Mouse (Mus musculus): ENCODE data around the gene Arhgap5. TPM values are rescaled to one million over a fixed set of nuclear protein-coding genes. Genes with fewer than 3 reads are reported as not detected.

The Arhgap5 gene
- total RNA-seq (2014; rRNA removed) = 74.0 and 87.7 TPM in 2 replicates
- polyA plus RNA-seq (2015; fragmentation: Nextera tagmentation; extraction: Ambion mirVana) = 28.6 and 34.6 TPM in 2 replicates

GRCm38 (mm10) chr12:52503456-52504320 lies at the start of gene Arhgap5:
Arhgap5 (plus strand) TSS chr12:52503972.
- Histone ChIP-seq H3K9me3 (ENCODE audit: low read length) (no peaks in the 10 kb centered on the region), H3K27ac (ENCODE audit: low read depth, low read length) (peak within 1 kb of the TSS; percentile 99), H3K4me3 (ENCODE audit: low read depth, low read length) (peak within 1 kb of the TSS; percentile 83), H3K4me2 (ENCODE audit: low read depth, low read length, poor library complexity, severe bottlenecking) (peak within 1 kb of the TSS; percentile 79), H3K27me3 (ENCODE audit: insufficient read depth, low read length) (no peaks in the 10 kb centered on the region), H3K4me1 (ENCODE audit: insufficient read depth, low read length) (peaks cover 3% of the 10 kb centered on the region; the same call in 1 of the 2 replicates), H3K36me3 (ENCODE audit: insufficient read depth, low read length) (no peaks in the 10 kb centered on the region), H3K9ac (replicated peaks; ENCODE audit: low read length, poor library complexity, severe bottlenecking) (peak within 1 kb of the TSS; percentile 99)
- DNase-seq (ENCODE audit: low spot score) = peak; percentile 97
- peak; percentile 97 for ATAC-seq (ENCODE audit: low FRiP score)
- WGBS = 0% methylated on average over 39 of the region's 119 CpGs
- no peak for TF ChIP-seq CTCF (IDR thresholded peaks at IDR 0.05)

GRCm38 (mm10) chr12:52464593-52464992 lies 39.2 kb upstream of the Arhgap5 start:
- H3K4me3 ChIP-seq (ENCODE audit: low read depth, low read length) = no peak overlapping the region
- H3K27ac ChIP-seq (ENCODE audit: low read depth, low read length) = no peak overlapping the region
- no peaks in the 10 kb centered on the region for H3K9me3 ChIP-seq (ENCODE audit: low read length)
- no peak overlapping the region for H3K9ac ChIP-seq (replicated peaks; ENCODE audit: low read length, poor library complexity, severe bottlenecking)
- TF ChIP-seq CTCF (IDR thresholded peaks at IDR 0.05) = no peak
- ATAC-seq (ENCODE audit: low FRiP score) (0 out of 2 replicates have a peak, but pooled peaks have one; percentile 41), DNase-seq (ENCODE audit: low spot score) (no peak)
- H3K36me3 ChIP-seq (ENCODE audit: insufficient read depth, low read length) = no peaks in the 10 kb centered on the region
- H3K27me3 ChIP-seq (ENCODE audit: insufficient read depth, low read length) = no peaks in the 10 kb centered on the region
- H3K4me2 ChIP-seq (ENCODE audit: low read depth, low read length, poor library complexity, severe bottlenecking) = no peak overlapping the region
- H3K4me1 ChIP-seq (ENCODE audit: insufficient read depth, low read length) = no peaks in the 10 kb centered on the region

- Histone ChIP-seq H3K4me2 (ENCODE audit: low read depth, low read length, poor library complexity, severe bottlenecking) (no peak overlapping the region), H3K27me3 (ENCODE audit: insufficient read depth, low read length) (no peaks in the 10 kb centered on the region), H3K9ac (replicated peaks; ENCODE audit: low read length, poor library complexity, severe bottlenecking) (no peak overlapping the region), H3K4me3 (ENCODE audit: low read depth, low read length) (no peak overlapping the region), H3K9me3 (ENCODE audit: low read length) (no peaks in the 10 kb centered on the region), H3K27ac (ENCODE audit: low read depth, low read length) (no peak overlapping the region), H3K4me1 (ENCODE audit: insufficient read depth, low read length) (no peaks in the 10 kb centered on the region), H3K36me3 (ENCODE audit: insufficient read depth, low read length) (no peaks in the 10 kb centered on the region)
- no peak for TF ChIP-seq CTCF (IDR thresholded peaks at IDR 0.05)
- DNase-seq (ENCODE audit: low spot score) (no peak), ATAC-seq (ENCODE audit: low FRiP score) (no peak)
- WGBS = 87% methylated on average over 4 of the region's 4 CpGs
Measured at GRCm38 (mm10) chr12:52471621-52472020, 32.2 kb upstream of the Arhgap5 start.

- ATAC-seq (ENCODE audit: low FRiP score) = no peak
- Histone ChIP-seq H3K9me3 (ENCODE audit: low read length) (no peaks in the 10 kb centered on the region), H3K4me1 (ENCODE audit: insufficient read depth, low read length) (no peaks in the 10 kb centered on the region), H3K27ac (ENCODE audit: low read depth, low read length) (peak overlapping the region; percentile 32; the same call in 1 of the 2 replicates), H3K9ac (replicated peaks; ENCODE audit: low read length, poor library complexity, severe bottlenecking) (no peak overlapping the region), H3K4me3 (ENCODE audit: low read depth, low read length) (no peak overlapping the region), H3K27me3 (ENCODE audit: insufficient read depth, low read length) (no peaks in the 10 kb centered on the region), H3K4me2 (ENCODE audit: low read depth, low read length, poor library complexity, severe bottlenecking) (peak overlapping the region; percentile 12; the same call in 1 of the 2 replicates), H3K36me3 (ENCODE audit: insufficient read depth, low read length) (no peaks in the 10 kb centered on the region)
- no peak for TF ChIP-seq CTCF (IDR thresholded peaks at IDR 0.05)
- WGBS = 38% methylated on average over 18 of the region's 18 CpGs
- DNase-seq (ENCODE audit: low spot score) = peak; percentile 40
Measured at GRCm38 (mm10) chr12:52473988-52474968, 29.5 kb upstream of the Arhgap5 start.

- no peaks in the 10 kb centered on the region for H3K36me3 ChIP-seq (ENCODE audit: insufficient read depth, low read length)
- H3K4me1 ChIP-seq (ENCODE audit: insufficient read depth, low read length) = no peaks in the 10 kb centered on the region
- H3K27me3 ChIP-seq (ENCODE audit: insufficient read depth, low read length) = no peaks in the 10 kb centered on the region
- DNase-seq (ENCODE audit: low spot score) (no peak), ATAC-seq (ENCODE audit: low FRiP score) (no peak)
- H3K9me3 ChIP-seq (ENCODE audit: low read length) = no peaks in the 10 kb centered on the region
- no peak for TF ChIP-seq CTCF (IDR thresholded peaks at IDR 0.05)
- H3K4me3 ChIP-seq (ENCODE audit: low read depth, low read length) = no peak overlapping the region
- H3K27ac ChIP-seq (ENCODE audit: low read depth, low read length) = no peak overlapping the region
- H3K9ac ChIP-seq (replicated peaks; ENCODE audit: low read length, poor library complexity, severe bottlenecking) = no peak overlapping the region
- 74% methylated on average over 6 of the region's 6 CpGs for WGBS
- no peak overlapping the region for H3K4me2 ChIP-seq (ENCODE audit: low read depth, low read length, poor library complexity, severe bottlenecking)
Measured at GRCm38 (mm10) chr12:52476036-52476435, 27.7 kb upstream of the Arhgap5 start.

All from midbrain, postnatal 0 days (tissue).